Mouse (Mus musculus): ENCODE results near the gene Sec11a. TPM values are rescaled to one million over a fixed set of nuclear protein-coding genes. Genes with fewer than 3 reads are reported as not detected.
A peak's percentile ranks its signal among the peaks of the same experiment; 100 is the strongest.

The Sec11a gene
- polyA plus RNA-seq, 1 experiment from 2014 or later, result 120 TPM

- H3K4me3 ChIP-seq (replicated peaks), result no peak overlapping the region
- H3K36me3 ChIP-seq, result peaks cover 87% of the 10 kb centered on the region
- 85% methylated on average over 14 of the region's 14 CpGs for WGBS (ENCODE audit: insufficient replicate concordance)
- no peak for ATAC-seq (ENCODE audit: low read depth)
- no peak overlapping the region for H3K27ac ChIP-seq
- H3K9me3 ChIP-seq (replicated peaks), result no peaks in the 10 kb centered on the region
- no peak for DNase-seq
- H3K27me3 ChIP-seq, result no peaks in the 10 kb centered on the region
- H3K4me2 ChIP-seq, result no peak overlapping the region
- peaks cover 23% of the 10 kb centered on the region for H3K4me1 ChIP-seq (replicated peaks)
- H3K9ac ChIP-seq, result no peak overlapping the region
These were observed 52.6 kb downstream of the Sec11a start for GRCm38 (mm10) chr7:80894815-80895519.

GRCm38 (mm10) chr7:80894196-80894595 lies 53.4 kb downstream of the Sec11a start:
- Histone ChIP-seq H3K4me3 (replicated peaks) (no peak overlapping the region), H3K9ac (no peak overlapping the region), H3K36me3 (peaks cover 85% of the 10 kb centered on the region), H3K9me3 (replicated peaks) (no peaks in the 10 kb centered on the region), H3K27me3 (no peaks in the 10 kb centered on the region), H3K4me1 (replicated peaks) (peaks cover 23% of the 10 kb centered on the region), H3K27ac (no peak overlapping the region), H3K4me2 (no peak overlapping the region)
- no peak for ATAC-seq (ENCODE audit: low read depth)
- 86% methylated on average over 7 of the region's 7 CpGs for WGBS (ENCODE audit: insufficient replicate concordance)
- DNase-seq, result no peak

- DNase-seq (no peak), ATAC-seq (ENCODE audit: low read depth) (no peak)
- Histone ChIP-seq H3K27ac (no peak overlapping the region), H3K9me3 (replicated peaks) (no peaks in the 10 kb centered on the region), H3K9ac (no peak overlapping the region), H3K4me3 (replicated peaks) (no peak overlapping the region), H3K4me1 (replicated peaks) (peaks cover 28% of the 10 kb centered on the region), H3K27me3 (no peaks in the 10 kb centered on the region), H3K36me3 (peaks cover 85% of the 10 kb centered on the region), H3K4me2 (no peak overlapping the region)
- 78% methylated on average over 6 of the region's 6 CpGs for WGBS (ENCODE audit: insufficient replicate concordance)
These were observed 53.8 kb downstream of the Sec11a start for GRCm38 (mm10) chr7:80893753-80894129.

GRCm38 (mm10) chr7:80893086-80893752 lies 54.4 kb downstream of the Sec11a start:
- no peak overlapping the region for H3K9ac ChIP-seq
- H3K4me3 ChIP-seq (replicated peaks), result no peak overlapping the region
- peaks cover 30% of the 10 kb centered on the region for H3K4me1 ChIP-seq (replicated peaks)
- no peak for DNase-seq
- no peak for ATAC-seq (ENCODE audit: low read depth)
- H3K36me3 ChIP-seq, result peaks cover 84% of the 10 kb centered on the region
- no peaks in the 10 kb centered on the region for H3K9me3 ChIP-seq (replicated peaks)
- no peak overlapping the region for H3K4me2 ChIP-seq
- no peak overlapping the region for H3K27ac ChIP-seq
- no peaks in the 10 kb centered on the region for H3K27me3 ChIP-seq
- 82% methylated on average over 15 of the region's 15 CpGs for WGBS (ENCODE audit: insufficient replicate concordance)

- DNase-seq, result no peak
- Histone ChIP-seq H3K4me3 (replicated peaks) (no peak overlapping the region), H3K9ac (no peak overlapping the region), H3K27ac (peak overlapping the region; percentile 55), H3K4me2 (no peak overlapping the region), H3K4me1 (replicated peaks) (peaks cover 18% of the 10 kb centered on the region), H3K27me3 (no peaks in the 10 kb centered on the region), H3K36me3 (peaks cover 56% of the 10 kb centered on the region), H3K9me3 (replicated peaks) (no peaks in the 10 kb centered on the region)
- 51% methylated on average over 13 of the region's 13 CpGs for WGBS (ENCODE audit: insufficient replicate concordance)
- no peak for ATAC-seq (ENCODE audit: low read depth)
These were observed 57.7 kb downstream of the Sec11a start for GRCm38 (mm10) chr7:80889841-80890241.

- WGBS (ENCODE audit: insufficient replicate concordance), result 61% methylated on average over 9 of the region's 9 CpGs
- H3K4me1 ChIP-seq (replicated peaks), result peaks cover 18% of the 10 kb centered on the region
- H3K4me2 ChIP-seq, result no peak overlapping the region
- H3K27ac ChIP-seq, result peak overlapping the region; percentile 55
- no peak overlapping the region for H3K4me3 ChIP-seq (replicated peaks)
- H3K9ac ChIP-seq, result no peak overlapping the region
- H3K27me3 ChIP-seq, result no peaks in the 10 kb centered on the region
- H3K36me3 ChIP-seq, result peaks cover 49% of the 10 kb centered on the region
- ATAC-seq (ENCODE audit: low read depth), result peak; percentile 42; the same call in 1 of the 2 replicates
- no peak for DNase-seq
- H3K9me3 ChIP-seq (replicated peaks), result no peaks in the 10 kb centered on the region
These were observed 58.5 kb downstream of the Sec11a start for GRCm38 (mm10) chr7:80889021-80889511.

GRCm38 (mm10) chr7:80888595-80888994 lies 59.0 kb downstream of the Sec11a start:
- no peak overlapping the region; the same call in 1 of the 2 replicates for H3K27ac ChIP-seq
- WGBS (ENCODE audit: insufficient replicate concordance), result 73% methylated on average over 7 of the region's 7 CpGs

GRCm38 (mm10) chr7:80885666-80886065 lies 61.9 kb downstream of the Sec11a start:
- H3K36me3 ChIP-seq, result peaks cover 15% of the 10 kb centered on the region

More at GRCm38 (mm10) chr7:80888595-80888994, 59.0 kb downstream of the Sec11a start:
- H3K9ac ChIP-seq, result no peak overlapping the region
- no peaks in the 10 kb centered on the region for H3K27me3 ChIP-seq
- peaks cover 44% of the 10 kb centered on the region for H3K36me3 ChIP-seq
- ATAC-seq (ENCODE audit: low read depth) (no peak), DNase-seq (no peak)
- no peaks in the 10 kb centered on the region for H3K9me3 ChIP-seq (replicated peaks)
- no peak overlapping the region for H3K4me2 ChIP-seq
- peaks cover 18% of the 10 kb centered on the region for H3K4me1 ChIP-seq (replicated peaks)
- no peak overlapping the region for H3K4me3 ChIP-seq (replicated peaks)

GRCm38 (mm10) chr7:80882830-80883505 lies 64.6 kb downstream of the Sec11a start:
- Histone ChIP-seq H3K4me3 (replicated peaks) (peak overlapping the region; percentile 26; the same call in 1 of the 2 replicates), H3K4me1 (replicated peaks) (peaks cover 10% of the 10 kb centered on the region), H3K36me3 (no peaks in the 10 kb centered on the region), H3K27me3 (no peaks in the 10 kb centered on the region), H3K9ac (no peak overlapping the region; the same call in 1 of the 2 replicates), H3K4me2 (peak overlapping the region; percentile 40), H3K27ac (no peak overlapping the region), H3K9me3 (replicated peaks) (no peaks in the 10 kb centered on the region)
- 12% methylated on average over 14 of the region's 14 CpGs for WGBS (ENCODE audit: insufficient replicate concordance)
- DNase-seq (peak; percentile 53), ATAC-seq (ENCODE audit: low read depth) (peak; percentile 85)

More at GRCm38 (mm10) chr7:80885666-80886065, 61.9 kb downstream of the Sec11a start:
- ATAC-seq (ENCODE audit: low read depth) (no peak), DNase-seq (no peak)
- H3K27ac ChIP-seq, result no peak overlapping the region
- 17% methylated on average over 1 of the region's 1 CpGs for WGBS (ENCODE audit: insufficient replicate concordance)
- peaks cover 25% of the 10 kb centered on the region for H3K4me1 ChIP-seq (replicated peaks)
- no peak overlapping the region for H3K4me2 ChIP-seq
- H3K9ac ChIP-seq, result no peak overlapping the region
- H3K4me3 ChIP-seq (replicated peaks), result no peak overlapping the region
- H3K9me3 ChIP-seq (replicated peaks), result no peaks in the 10 kb centered on the region
- H3K27me3 ChIP-seq, result no peaks in the 10 kb centered on the region

- WGBS (ENCODE audit: insufficient replicate concordance), result 58% methylated on average over 37 of the region's 37 CpGs
- Histone ChIP-seq H3K27me3 (peaks cover 13% of the 10 kb centered on the region), H3K4me1 (replicated peaks) (0 out of 2 replicates have a peak, but pooled peaks cover 8% of the 10 kb centered on the region), H3K4me3 (replicated peaks) (no peak overlapping the region), H3K9me3 (replicated peaks) (no peaks in the 10 kb centered on the region), H3K9ac (no peak overlapping the region), H3K27ac (no peak overlapping the region), H3K36me3 (peaks cover 24% of the 10 kb centered on the region), H3K4me2 (no peak overlapping the region)
- no peak for ATAC-seq (ENCODE audit: low read depth)
- DNase-seq, result no peak
These were observed 71.9 kb downstream of the Sec11a start for GRCm38 (mm10) chr7:80875727-80876126.

- peaks cover 24% of the 10 kb centered on the region for H3K36me3 ChIP-seq
- H3K4me2 ChIP-seq, result no peak overlapping the region
- H3K4me3 ChIP-seq (replicated peaks), result no peak overlapping the region
- DNase-seq (no peak), ATAC-seq (ENCODE audit: low read depth) (no peak)
- 73% methylated on average over 2 of the region's 2 CpGs for WGBS (ENCODE audit: insufficient replicate concordance)
- 0 out of 2 replicates have a peak, but pooled peaks cover 8% of the 10 kb centered on the region for H3K4me1 ChIP-seq (replicated peaks)
- H3K9ac ChIP-seq, result no peak overlapping the region
- no peak overlapping the region for H3K27ac ChIP-seq
- peaks cover 13% of the 10 kb centered on the region for H3K27me3 ChIP-seq
- H3K9me3 ChIP-seq (replicated peaks), result no peaks in the 10 kb centered on the region
These were observed 73.9 kb downstream of the Sec11a start for GRCm38 (mm10) chr7:80873631-80874030.

All from liver, embryonic 13.5 days (tissue).